Mouse (Mus musculus): ENCODE measurements around the gene Plekhf1. TPM values are rescaled to one million over a fixed set of nuclear protein-coding genes. Genes with fewer than 3 reads are reported as not detected.

Gene Plekhf1
- polyA plus RNA-seq, 1 experiment from 2014 or later = 1.5 TPM

GRCm38 (mm10) chr7:38212651-38213062 lies 15.2 kb downstream of the Plekhf1 start:
- no peak overlapping the region for H3K9ac ChIP-seq (ENCODE audit: low read length)
- no peak overlapping the region for H3K4me2 ChIP-seq
- H3K9me3 ChIP-seq (ENCODE audit: control insufficient read depth, low read length) = no peaks in the 10 kb centered on the region
- H3K4me1 ChIP-seq (ENCODE audit: control insufficient read depth, insufficient read depth, low read length) = no peaks in the 10 kb centered on the region
- no peaks in the 10 kb centered on the region for H3K27me3 ChIP-seq (ENCODE audit: control insufficient read depth, insufficient read depth, low read length)
- no peak for DNase-seq (ENCODE audit: low spot score, missing footprints)
- no peak overlapping the region for H3K27ac ChIP-seq (ENCODE audit: low read depth, low read length)
- 64% methylated on average over 3 of the region's 3 CpGs for WGBS
- ATAC-seq (ENCODE audit: low FRiP score) = no peak
- no peaks in the 10 kb centered on the region for H3K36me3 ChIP-seq (ENCODE audit: control insufficient read depth, insufficient read depth, low read length)
- H3K4me3 ChIP-seq (ENCODE audit: low read depth, low read length) = no peak overlapping the region

GRCm38 (mm10) chr7:38209478-38210152 lies 18.2 kb downstream of the Plekhf1 start:
- Histone ChIP-seq H3K27me3 (ENCODE audit: control insufficient read depth, insufficient read depth, low read length) (no peaks in the 10 kb centered on the region), H3K4me1 (ENCODE audit: control insufficient read depth, insufficient read depth, low read length) (no peaks in the 10 kb centered on the region), H3K27ac (ENCODE audit: low read depth, low read length) (no peak overlapping the region), H3K36me3 (ENCODE audit: control insufficient read depth, insufficient read depth, low read length) (no peaks in the 10 kb centered on the region), H3K9ac (ENCODE audit: low read length) (no peak overlapping the region), H3K9me3 (ENCODE audit: control insufficient read depth, low read length) (no peaks in the 10 kb centered on the region), H3K4me2 (no peak overlapping the region), H3K4me3 (ENCODE audit: low read depth, low read length) (no peak overlapping the region)
- 77% methylated on average over 11 of the region's 11 CpGs for WGBS
- ATAC-seq (ENCODE audit: low FRiP score) (no peak), DNase-seq (ENCODE audit: low spot score, missing footprints) (no peak)

GRCm38 (mm10) chr7:38208969-38209368 lies 18.8 kb downstream of the Plekhf1 start:
- H3K27me3 ChIP-seq (ENCODE audit: control insufficient read depth, insufficient read depth, low read length) = no peaks in the 10 kb centered on the region
- no peak for ATAC-seq (ENCODE audit: low FRiP score)
- WGBS = 91% methylated on average over 3 of the region's 3 CpGs
- no peaks in the 10 kb centered on the region for H3K4me1 ChIP-seq (ENCODE audit: control insufficient read depth, insufficient read depth, low read length)
- H3K9me3 ChIP-seq (ENCODE audit: control insufficient read depth, low read length) = peaks cover 2% of the 10 kb centered on the region; the same call in 1 of the 2 replicates
- no peak overlapping the region for H3K9ac ChIP-seq (ENCODE audit: low read length)
- no peaks in the 10 kb centered on the region for H3K36me3 ChIP-seq (ENCODE audit: control insufficient read depth, insufficient read depth, low read length)
- no peak overlapping the region for H3K4me2 ChIP-seq
- no peak overlapping the region for H3K4me3 ChIP-seq (ENCODE audit: low read depth, low read length)
- no peak for DNase-seq (ENCODE audit: low spot score, missing footprints)
- no peak overlapping the region for H3K27ac ChIP-seq (ENCODE audit: low read depth, low read length)

- Histone ChIP-seq H3K4me2 (no peak overlapping the region), H3K9ac (ENCODE audit: low read length) (no peak overlapping the region), H3K9me3 (ENCODE audit: control insufficient read depth, low read length) (peaks cover 2% of the 10 kb centered on the region; the same call in 1 of the 2 replicates), H3K27me3 (ENCODE audit: control insufficient read depth, insufficient read depth, low read length) (no peaks in the 10 kb centered on the region), H3K4me3 (ENCODE audit: low read depth, low read length) (no peak overlapping the region), H3K27ac (ENCODE audit: low read depth, low read length) (no peak overlapping the region), H3K4me1 (ENCODE audit: control insufficient read depth, insufficient read depth, low read length) (no peaks in the 10 kb centered on the region), H3K36me3 (ENCODE audit: control insufficient read depth, insufficient read depth, low read length) (no peaks in the 10 kb centered on the region)
- DNase-seq (ENCODE audit: low spot score, missing footprints) (no peak), ATAC-seq (ENCODE audit: low FRiP score) (no peak)
- 84% methylated on average over 3 of the region's 3 CpGs for WGBS
Measured at GRCm38 (mm10) chr7:38206564-38206963, 21.3 kb downstream of the Plekhf1 start.

GRCm38 (mm10) chr7:38205801-38206200 lies 22.0 kb downstream of the Plekhf1 start:
- no peak overlapping the region for H3K4me2 ChIP-seq
- no peak overlapping the region for H3K4me3 ChIP-seq (ENCODE audit: low read depth, low read length)
- H3K9me3 ChIP-seq (ENCODE audit: control insufficient read depth, low read length) = peaks cover 2% of the 10 kb centered on the region; the same call in 1 of the 2 replicates
- no peaks in the 10 kb centered on the region for H3K36me3 ChIP-seq (ENCODE audit: control insufficient read depth, insufficient read depth, low read length)
- H3K9ac ChIP-seq (ENCODE audit: low read length) = no peak overlapping the region
- no peak overlapping the region for H3K27ac ChIP-seq (ENCODE audit: low read depth, low read length)
- DNase-seq (ENCODE audit: low spot score, missing footprints) (no peak), ATAC-seq (ENCODE audit: low FRiP score) (no peak)
- WGBS = 13% methylated on average over 2 of the region's 2 CpGs
- no peaks in the 10 kb centered on the region for H3K4me1 ChIP-seq (ENCODE audit: control insufficient read depth, insufficient read depth, low read length)
- no peaks in the 10 kb centered on the region for H3K27me3 ChIP-seq (ENCODE audit: control insufficient read depth, insufficient read depth, low read length)

- H3K36me3 ChIP-seq (ENCODE audit: control insufficient read depth, insufficient read depth, low read length) = no peaks in the 10 kb centered on the region
- peaks cover 2% of the 10 kb centered on the region; the same call in 1 of the 2 replicates for H3K9me3 ChIP-seq (ENCODE audit: control insufficient read depth, low read length)
- ATAC-seq (ENCODE audit: low FRiP score) = no peak
- H3K9ac ChIP-seq (ENCODE audit: low read length) = no peak overlapping the region
- DNase-seq (ENCODE audit: low spot score, missing footprints) = no peak
- no peaks in the 10 kb centered on the region for H3K27me3 ChIP-seq (ENCODE audit: control insufficient read depth, insufficient read depth, low read length)
- H3K4me1 ChIP-seq (ENCODE audit: control insufficient read depth, insufficient read depth, low read length) = no peaks in the 10 kb centered on the region
- WGBS = 90% methylated on average over 6 of the region's 6 CpGs
- H3K4me3 ChIP-seq (ENCODE audit: low read depth, low read length) = no peak overlapping the region
- no peak overlapping the region for H3K4me2 ChIP-seq
- H3K27ac ChIP-seq (ENCODE audit: low read depth, low read length) = no peak overlapping the region
Measured at GRCm38 (mm10) chr7:38204314-38204713, 23.5 kb downstream of the Plekhf1 start.

GRCm38 (mm10) chr7:38201290-38201658 lies 26.5 kb downstream of the Plekhf1 start:
- H3K4me2 ChIP-seq = no peak overlapping the region
- H3K4me3 ChIP-seq (ENCODE audit: low read depth, low read length) = no peak overlapping the region
- 54% methylated on average over 3 of the region's 3 CpGs for WGBS
- H3K27me3 ChIP-seq (ENCODE audit: control insufficient read depth, insufficient read depth, low read length) = no peaks in the 10 kb centered on the region
- ATAC-seq (ENCODE audit: low FRiP score) = no peak
- no peaks in the 10 kb centered on the region for H3K4me1 ChIP-seq (ENCODE audit: control insufficient read depth, insufficient read depth, low read length)
- H3K9me3 ChIP-seq (ENCODE audit: control insufficient read depth, low read length) = peaks cover 2% of the 10 kb centered on the region; the same call in 1 of the 2 replicates
- no peak overlapping the region for H3K27ac ChIP-seq (ENCODE audit: low read depth, low read length)
- no peak overlapping the region for H3K9ac ChIP-seq (ENCODE audit: low read length)
- H3K36me3 ChIP-seq (ENCODE audit: control insufficient read depth, insufficient read depth, low read length) = no peaks in the 10 kb centered on the region
- no peak for DNase-seq (ENCODE audit: low spot score, missing footprints)

- Histone ChIP-seq H3K27me3 (ENCODE audit: control insufficient read depth, insufficient read depth, low read length) (no peaks in the 10 kb centered on the region), H3K27ac (ENCODE audit: low read depth, low read length) (no peak overlapping the region), H3K4me1 (ENCODE audit: control insufficient read depth, insufficient read depth, low read length) (no peaks in the 10 kb centered on the region), H3K9ac (ENCODE audit: low read length) (peak overlapping the region; percentile 43), H3K36me3 (ENCODE audit: control insufficient read depth, insufficient read depth, low read length) (no peaks in the 10 kb centered on the region), H3K4me2 (peak overlapping the region; percentile 53), H3K4me3 (ENCODE audit: low read depth, low read length) (peak overlapping the region; percentile 15), H3K9me3 (ENCODE audit: control insufficient read depth, low read length) (peaks cover 2% of the 10 kb centered on the region; the same call in 1 of the 2 replicates)
- peak; percentile 94 for ATAC-seq (ENCODE audit: low FRiP score)
- WGBS = 7% methylated on average over 28 of the region's 28 CpGs
- peak; percentile 99 for DNase-seq (ENCODE audit: low spot score, missing footprints)
Measured at GRCm38 (mm10) chr7:38200606-38201289, 27.1 kb downstream of the Plekhf1 start.

- WGBS = 73% methylated on average over 8 of the region's 8 CpGs
- Histone ChIP-seq H3K4me3 (ENCODE audit: low read depth, low read length) (no peak overlapping the region; the same call in 1 of the 2 replicates), H3K27me3 (ENCODE audit: control insufficient read depth, insufficient read depth, low read length) (no peaks in the 10 kb centered on the region), H3K27ac (ENCODE audit: low read depth, low read length) (no peak overlapping the region), H3K4me2 (peak overlapping the region; percentile 53), H3K9me3 (ENCODE audit: control insufficient read depth, low read length) (peaks cover 2% of the 10 kb centered on the region; the same call in 1 of the 2 replicates), H3K9ac (ENCODE audit: low read length) (peak overlapping the region; percentile 43; the same call in 1 of the 2 replicates), H3K36me3 (ENCODE audit: control insufficient read depth, insufficient read depth, low read length) (no peaks in the 10 kb centered on the region), H3K4me1 (ENCODE audit: control insufficient read depth, insufficient read depth, low read length) (no peaks in the 10 kb centered on the region)
- DNase-seq (ENCODE audit: low spot score, missing footprints) = no peak
- ATAC-seq (ENCODE audit: low FRiP score) = no peak
Measured at GRCm38 (mm10) chr7:38199907-38200605, 27.8 kb downstream of the Plekhf1 start.

Data from midbrain, embryonic 11.5 days (tissue).